Mouse (Mus musculus): ENCODE measurements around the gene C330007P06Rik. TPM values are rescaled to one million over a fixed set of nuclear protein-coding genes. Genes with fewer than 3 reads are reported as not detected.

Gene C330007P06Rik
- polyA plus RNA-seq, 1 experiment from 2014 or later, result 33.8 TPM

GRCm38 (mm10) chrX:36831632-36832031 is 42.3 kb downstream of the C330007P06Rik start:
- H3K4me1 ChIP-seq, result no peaks in the 10 kb centered on the region
- H3K4me3 ChIP-seq, result no peak overlapping the region
- no peak overlapping the region for H3K9ac ChIP-seq
- WGBS, result 70% methylated on average over 4 of the region's 4 CpGs
- H3K36me3 ChIP-seq, result no peaks in the 10 kb centered on the region
- H3K4me2 ChIP-seq (replicated peaks), result no peak overlapping the region
- H3K27ac ChIP-seq, result no peak overlapping the region
- no peak for ATAC-seq (ENCODE audit: low FRiP score, low read depth)
- no peaks in the 10 kb centered on the region for H3K9me3 ChIP-seq
- H3K27me3 ChIP-seq, result no peaks in the 10 kb centered on the region

GRCm38 (mm10) chrX:36830271-36830670 is 43.6 kb downstream of the C330007P06Rik start:
- no peak overlapping the region for H3K27ac ChIP-seq
- H3K27me3 ChIP-seq, result no peaks in the 10 kb centered on the region
- no peak overlapping the region for H3K4me2 ChIP-seq (replicated peaks)
- H3K4me1 ChIP-seq, result no peaks in the 10 kb centered on the region
- H3K9me3 ChIP-seq, result no peaks in the 10 kb centered on the region
- 31% methylated on average over 5 of the region's 5 CpGs for WGBS
- H3K36me3 ChIP-seq, result no peaks in the 10 kb centered on the region
- no peak overlapping the region for H3K4me3 ChIP-seq
- 0 out of 2 replicates have a peak, but pooled peaks have one; percentile 19 for ATAC-seq (ENCODE audit: low FRiP score, low read depth)
- H3K9ac ChIP-seq, result no peak overlapping the region

- no peak for ATAC-seq (ENCODE audit: low FRiP score, low read depth)
- no peaks in the 10 kb centered on the region for H3K27me3 ChIP-seq
- no peak overlapping the region for H3K4me2 ChIP-seq (replicated peaks)
- H3K27ac ChIP-seq, result no peak overlapping the region
- 90% methylated on average over 4 of the region's 5 CpGs for WGBS
- H3K9me3 ChIP-seq, result no peaks in the 10 kb centered on the region
- H3K4me1 ChIP-seq, result no peaks in the 10 kb centered on the region
- no peak overlapping the region for H3K9ac ChIP-seq
- H3K36me3 ChIP-seq, result no peaks in the 10 kb centered on the region
- H3K4me3 ChIP-seq, result no peak overlapping the region
These were observed 47.0 kb downstream of the C330007P06Rik start for GRCm38 (mm10) chrX:36826873-36827272.

GRCm38 (mm10) chrX:36825032-36825431 is 48.9 kb downstream of the C330007P06Rik start:
- no peaks in the 10 kb centered on the region for H3K36me3 ChIP-seq
- 65% methylated on average over 2 of the region's 2 CpGs for WGBS

GRCm38 (mm10) chrX:36823932-36824711 is 49.8 kb downstream of the C330007P06Rik start:
- H3K9me3 ChIP-seq, result no peaks in the 10 kb centered on the region
- 77% methylated on average over 10 of the region's 10 CpGs for WGBS
- ATAC-seq (ENCODE audit: low FRiP score, low read depth), result no peak

More at GRCm38 (mm10) chrX:36825032-36825431, 48.9 kb downstream of the C330007P06Rik start:
- no peak overlapping the region for H3K4me3 ChIP-seq
- no peaks in the 10 kb centered on the region for H3K4me1 ChIP-seq
- H3K4me2 ChIP-seq (replicated peaks), result no peak overlapping the region
- H3K27ac ChIP-seq, result no peak overlapping the region
- no peak overlapping the region for H3K9ac ChIP-seq
- no peak for ATAC-seq (ENCODE audit: low FRiP score, low read depth)
- no peaks in the 10 kb centered on the region for H3K27me3 ChIP-seq
- H3K9me3 ChIP-seq, result no peaks in the 10 kb centered on the region

GRCm38 (mm10) chrX:36820201-36820600 is 53.7 kb downstream of the C330007P06Rik start:
- ATAC-seq (ENCODE audit: low FRiP score, low read depth), result no peak
- WGBS, result 20% methylated on average over 4 of the region's 4 CpGs
- H3K27me3 ChIP-seq, result no peaks in the 10 kb centered on the region

More at GRCm38 (mm10) chrX:36823932-36824711, 49.8 kb downstream of the C330007P06Rik start:
- H3K4me1 ChIP-seq, result no peaks in the 10 kb centered on the region
- H3K4me2 ChIP-seq (replicated peaks), result no peak overlapping the region
- no peak overlapping the region for H3K9ac ChIP-seq
- H3K4me3 ChIP-seq, result no peak overlapping the region
- no peaks in the 10 kb centered on the region for H3K27me3 ChIP-seq
- H3K27ac ChIP-seq, result no peak overlapping the region
- H3K36me3 ChIP-seq, result no peaks in the 10 kb centered on the region

GRCm38 (mm10) chrX:36819575-36819974 is 54.3 kb downstream of the C330007P06Rik start:
- ATAC-seq (ENCODE audit: low FRiP score, low read depth), result no peak
- 78% methylated on average over 4 of the region's 4 CpGs for WGBS

More at GRCm38 (mm10) chrX:36820201-36820600, 53.7 kb downstream of the C330007P06Rik start:
- no peak overlapping the region for H3K4me3 ChIP-seq
- no peak overlapping the region for H3K9ac ChIP-seq
- no peaks in the 10 kb centered on the region for H3K9me3 ChIP-seq
- H3K36me3 ChIP-seq, result no peaks in the 10 kb centered on the region
- H3K4me1 ChIP-seq, result no peaks in the 10 kb centered on the region
- no peak overlapping the region for H3K27ac ChIP-seq
- no peak overlapping the region for H3K4me2 ChIP-seq (replicated peaks)

GRCm38 (mm10) chrX:36816953-36817441 is 56.9 kb downstream of the C330007P06Rik start:
- Histone ChIP-seq H3K4me3 (peak overlapping the region; percentile 22), H3K4me1 (0 out of 2 replicates have a peak, but pooled peaks cover 3% of the 10 kb centered on the region), H3K9me3 (no peaks in the 10 kb centered on the region), H3K9ac (peak overlapping the region; percentile 35; the same call in 1 of the 2 replicates), H3K36me3 (no peaks in the 10 kb centered on the region), H3K4me2 (replicated peaks) (peak overlapping the region; percentile 53), H3K27ac (no peak overlapping the region; the same call in 1 of the 2 replicates), H3K27me3 (no peaks in the 10 kb centered on the region)
- 3% methylated on average over 10 of the region's 10 CpGs for WGBS
- peak; percentile 81 for ATAC-seq (ENCODE audit: low FRiP score, low read depth)

More at GRCm38 (mm10) chrX:36819575-36819974, 54.3 kb downstream of the C330007P06Rik start:
- no peak overlapping the region for H3K27ac ChIP-seq
- no peaks in the 10 kb centered on the region for H3K4me1 ChIP-seq
- no peaks in the 10 kb centered on the region for H3K36me3 ChIP-seq
- H3K4me3 ChIP-seq, result no peak overlapping the region
- no peaks in the 10 kb centered on the region for H3K27me3 ChIP-seq
- no peak overlapping the region for H3K9ac ChIP-seq
- no peak overlapping the region for H3K4me2 ChIP-seq (replicated peaks)
- no peaks in the 10 kb centered on the region for H3K9me3 ChIP-seq

- no peak for ATAC-seq (ENCODE audit: low FRiP score, low read depth)
- no peak overlapping the region for H3K4me3 ChIP-seq
- no peak overlapping the region for H3K27ac ChIP-seq
These were observed 57.5 kb downstream of the C330007P06Rik start for GRCm38 (mm10) chrX:36816368-36816899.

GRCm38 (mm10) chrX:36815439-36815838 is 58.5 kb downstream of the C330007P06Rik start:
- Histone ChIP-seq H3K36me3 (no peaks in the 10 kb centered on the region), H3K4me3 (no peak overlapping the region), H3K9ac (no peak overlapping the region), H3K27ac (no peak overlapping the region), H3K9me3 (no peaks in the 10 kb centered on the region), H3K27me3 (no peaks in the 10 kb centered on the region), H3K4me1 (0 out of 2 replicates have a peak, but pooled peaks cover 3% of the 10 kb centered on the region), H3K4me2 (replicated peaks) (no peak overlapping the region)
- no peak for ATAC-seq (ENCODE audit: low FRiP score, low read depth)
- WGBS, result 77% methylated on average over 4 of the region's 4 CpGs

More at GRCm38 (mm10) chrX:36816368-36816899, 57.5 kb downstream of the C330007P06Rik start:
- 28% methylated on average over 8 of the region's 8 CpGs for WGBS
- Histone ChIP-seq H3K27me3 (no peaks in the 10 kb centered on the region), H3K9me3 (no peaks in the 10 kb centered on the region), H3K9ac (no peak overlapping the region), H3K36me3 (no peaks in the 10 kb centered on the region), H3K4me1 (0 out of 2 replicates have a peak, but pooled peaks cover 3% of the 10 kb centered on the region), H3K4me2 (replicated peaks) (peak overlapping the region; percentile 53)

- no peaks in the 10 kb centered on the region for H3K36me3 ChIP-seq
- H3K27me3 ChIP-seq, result no peaks in the 10 kb centered on the region
- no peak overlapping the region for H3K27ac ChIP-seq
- WGBS, result 83% methylated on average over 4 of the region's 4 CpGs
- H3K4me3 ChIP-seq, result no peak overlapping the region
- no peak overlapping the region for H3K4me2 ChIP-seq (replicated peaks)
- H3K9ac ChIP-seq, result no peak overlapping the region
- ATAC-seq (ENCODE audit: low FRiP score, low read depth), result no peak
- 0 out of 2 replicates have a peak, but pooled peaks cover 3% of the 10 kb centered on the region for H3K4me1 ChIP-seq
- no peaks in the 10 kb centered on the region for H3K9me3 ChIP-seq
These were observed 58.9 kb downstream of the C330007P06Rik start for GRCm38 (mm10) chrX:36815022-36815421.

- no peak for ATAC-seq (ENCODE audit: low FRiP score, low read depth)
- Histone ChIP-seq H3K4me3 (no peak overlapping the region), H3K9ac (no peak overlapping the region), H3K4me1 (0 out of 2 replicates have a peak, but pooled peaks cover 3% of the 10 kb centered on the region), H3K9me3 (no peaks in the 10 kb centered on the region), H3K27me3 (no peaks in the 10 kb centered on the region), H3K27ac (no peak overlapping the region), H3K36me3 (no peaks in the 10 kb centered on the region), H3K4me2 (replicated peaks) (no peak overlapping the region)
- 59% methylated on average over 8 of the region's 8 CpGs for WGBS
These were observed 59.6 kb downstream of the C330007P06Rik start for GRCm38 (mm10) chrX:36814161-36814836.

All from limb, embryonic 13.5 days (tissue).